ENCODE assay signal across 28 mouse cellular contexts in genomic region chr9:115450741-115451320, GRCm38 (mm10).
DNase-seq lines count a peak whose midpoint lies in the region; ATAC-seq lines count a peak whose summit lies in the region.
"Had no signal": no experiment of that assay in that cellular context is flagged by ENCODE, and none has a peak within 500 bp of the region (broad histone marks: within the 10 kb centered on the region; RNA-seq: fewer than 3 reads in every experiment).

No protein-coding gene starts in this region.

- H3K27ac ChIP-seq in hindbrain, embryonic 11.5 days (ENCODE audit: low read depth, low read length), result no peak overlapping the region
- no peak overlapping the region for H3K27ac ChIP-seq in hindbrain, embryonic 12.5 days
- no peak overlapping the region for H3K27ac ChIP-seq in embryonic facial prominence, embryonic 14.5 days (replicated peaks; ENCODE audit: low read depth, low read length)
- H3K27ac ChIP-seq: embryonic facial prominence, embryonic 12.5 days; forebrain, embryonic 13.5 days; gastrocnemius, adult 2 months; hindbrain, embryonic 13.5 days; layer of hippocampus, adult 2 months; liver, embryonic 14.5 days; macrophage; midbrain, embryonic 12.5 days; stomach, postnatal 0 days had no signal

- no peaks in the 10 kb centered on the region for H3K4me1 ChIP-seq in hindbrain, embryonic 11.5 days (replicated peaks; ENCODE audit: control insufficient read depth, insufficient read depth, low read length)
- no peaks in the 10 kb centered on the region; the same call in 1 of the 2 replicates for H3K4me1 ChIP-seq in hindbrain, embryonic 12.5 days
- no peaks in the 10 kb centered on the region for H3K4me1 ChIP-seq in embryonic facial prominence, embryonic 14.5 days (ENCODE audit: control insufficient read depth, insufficient read depth, low read length)
- H3K4me1 ChIP-seq: embryonic facial prominence, embryonic 12.5 days; forebrain, embryonic 13.5 days; heart, embryonic 12.5 days; midbrain, embryonic 12.5 days had no signal

- ATAC-seq in hindbrain, embryonic 11.5 days (ENCODE audit: low FRiP score), result peak; percentile 35
- no peak for ATAC-seq in hindbrain, embryonic 12.5 days (ENCODE audit: low FRiP score)
- peak; percentile 74; the same call in 1 of the 2 replicates for ATAC-seq in embryonic facial prominence, embryonic 14.5 days (ENCODE audit: low read depth)
- ATAC-seq: forebrain, embryonic 13.5 days; inflammation-experienced regulatory T-cells, adult 6 months had no signal

- H3K9me3 ChIP-seq in hindbrain, embryonic 11.5 days (ENCODE audit: control insufficient read depth, low read length), result no peaks in the 10 kb centered on the region
- peaks cover 3% of the 10 kb centered on the region; the same call in 1 of the 2 replicates for H3K9me3 ChIP-seq in hindbrain, embryonic 12.5 days (replicated peaks)
- no peaks in the 10 kb centered on the region for H3K9me3 ChIP-seq in embryonic facial prominence, embryonic 14.5 days (ENCODE audit: control insufficient read depth, low read length)
- H3K9me3 ChIP-seq: embryonic facial prominence, embryonic 12.5 days; heart, embryonic 12.5 days; hindbrain, embryonic 13.5 days; midbrain, embryonic 12.5 days had no signal

- DNase-seq in hindbrain, embryonic 11.5 days (ENCODE audit: low spot score), result peak; percentile 23
- peak; percentile 19 to 24 for DNase-seq in spleen, postnatal 36 days (ENCODE audit: low spot score in 2 of 2)
- no peak for DNase-seq in spleen, adult 18-20 months
- DNase-seq in embryonic facial prominence, embryonic 14.5 days (ENCODE audit: low spot score), result peak; percentile 28
- no peak for DNase-seq in layer of hippocampus, postnatal 14 days (ENCODE audit: low spot score in 2 of 2)
- no peak for DNase-seq in heart, adult 9 months (ENCODE audit: low spot score in 2 of 2)
- DNase-seq: adrenal gland, postnatal 36 days; cerebellum, adult 11 months; cerebellum, adult 9-11 months; gastrocnemius, adult 2 months; heart, postnatal 10 days; kidney, adult 8-10 months; kidney, postnatal 25 days; right cerebral cortex, postnatal 4 days; thymus, adult 2 months; thymus, postnatal 4 days had no signal

- no peaks in the 10 kb centered on the region for H3K36me3 ChIP-seq in hindbrain, embryonic 11.5 days (ENCODE audit: control insufficient read depth, insufficient read depth, low read length)
- H3K36me3 ChIP-seq in hindbrain, embryonic 12.5 days, result no peaks in the 10 kb centered on the region
- H3K36me3 ChIP-seq in embryonic facial prominence, embryonic 14.5 days (ENCODE audit: control insufficient read depth, insufficient read depth, low read length), result no peaks in the 10 kb centered on the region
- H3K36me3 ChIP-seq: embryonic facial prominence, embryonic 12.5 days; heart, embryonic 12.5 days; hindbrain, embryonic 13.5 days; midbrain, embryonic 12.5 days had no signal

- no peak overlapping the region for H3K4me2 ChIP-seq in hindbrain, embryonic 11.5 days (replicated peaks; ENCODE audit: low read depth, low read length)
- H3K4me2 ChIP-seq in hindbrain, embryonic 12.5 days (replicated peaks), result no peak overlapping the region
- H3K4me2 ChIP-seq in embryonic facial prominence, embryonic 14.5 days (ENCODE audit: low read depth, low read length), result no peak overlapping the region
- H3K4me2 ChIP-seq: embryonic facial prominence, embryonic 12.5 days; forebrain, embryonic 13.5 days; heart, embryonic 12.5 days; hindbrain, embryonic 13.5 days; midbrain, embryonic 12.5 days had no signal

- 70% methylated on average over 5 of the region's 5 CpGs for WGBS in hindbrain, embryonic 11.5 days
- 56% methylated on average over 5 of the region's 5 CpGs for WGBS in hindbrain, embryonic 12.5 days
- WGBS in embryonic facial prominence, embryonic 14.5 days, result 53% methylated on average over 5 of the region's 5 CpGs

- H3K27me3 ChIP-seq in hindbrain, embryonic 11.5 days (ENCODE audit: control insufficient read depth, insufficient read depth, low read length), result no peaks in the 10 kb centered on the region
- H3K27me3 ChIP-seq in hindbrain, embryonic 12.5 days, result no peaks in the 10 kb centered on the region
- no peaks in the 10 kb centered on the region for H3K27me3 ChIP-seq in embryonic facial prominence, embryonic 14.5 days (replicated peaks; ENCODE audit: control insufficient read depth, insufficient read depth, low read length)
- H3K27me3 ChIP-seq: embryonic facial prominence, embryonic 12.5 days; forebrain, embryonic 13.5 days; heart, embryonic 12.5 days; hindbrain, embryonic 13.5 days; midbrain, embryonic 12.5 days had no signal

- no peak overlapping the region for H3K4me3 ChIP-seq in hindbrain, embryonic 11.5 days (ENCODE audit: low read depth, low read length)
- no peak overlapping the region for H3K4me3 ChIP-seq in hindbrain, embryonic 12.5 days
- no peak overlapping the region for H3K4me3 ChIP-seq in embryonic facial prominence, embryonic 14.5 days (ENCODE audit: low read depth, low read length)
- H3K4me3 ChIP-seq: embryonic facial prominence, embryonic 12.5 days; erythroblast, embryonic 14.5 days; forebrain, embryonic 13.5 days; gastrocnemius, adult 2 months; heart, embryonic 12.5 days; hindbrain, embryonic 13.5 days; layer of hippocampus, adult 2 months; midbrain, embryonic 12.5 days had no signal

- no peak overlapping the region for H3K9ac ChIP-seq in hindbrain, embryonic 11.5 days (ENCODE audit: low read depth, low read length)
- no peak overlapping the region for H3K9ac ChIP-seq in hindbrain, embryonic 12.5 days
- H3K9ac ChIP-seq in embryonic facial prominence, embryonic 14.5 days (ENCODE audit: low read depth, low read length), result no peak overlapping the region
- H3K9ac ChIP-seq: embryonic facial prominence, embryonic 12.5 days; forebrain, embryonic 13.5 days; heart, embryonic 12.5 days; hindbrain, embryonic 13.5 days; liver, embryonic 14.5 days; midbrain, embryonic 12.5 days had no signal

Comparison
In these comparisons a context has a peak if more than half of its experiments do, and no peak if none do; other contexts are left out.
1. DNase-seq: peak in hindbrain, embryonic 11.5 days (single experiment), spleen, postnatal 36 days (2 of 2) and embryonic facial prominence, embryonic 14.5 days (single experiment); none in spleen, adult 18-20 months (0 of 2), layer of hippocampus, postnatal 14 days (0 of 2) and heart, adult 9 months (0 of 2).